Mouse (Mus musculus): ENCODE results near the gene Lrrc4c. TPM values are rescaled to one million over a fixed set of nuclear protein-coding genes. Genes with fewer than 3 reads are reported as not detected.

Gene Lrrc4c
- polyA plus RNA-seq, 1 experiment from 2014 or later: 0.19 TPM

- ATAC-seq (replicated peaks; ENCODE audit: insufficient number of reproducible peaks, low FRiP score, low TSS enrichment): no peak
- H3K27me3 ChIP-seq (ENCODE audit: control insufficient read depth, insufficient read depth, low read length): no peaks in the 10 kb centered on the region
- no peaks in the 10 kb centered on the region for H3K9me3 ChIP-seq (replicated peaks; ENCODE audit: control insufficient read depth, low read length)
- WGBS (ENCODE audit: insufficient replicate concordance): 53% methylated on average over 2 of the region's 2 CpGs
- H3K4me3 ChIP-seq (ENCODE audit: low read depth, low read length): no peak overlapping the region
- no peaks in the 10 kb centered on the region for H3K4me1 ChIP-seq (ENCODE audit: control insufficient read depth, insufficient read depth, low read length)
- no peak overlapping the region for H3K27ac ChIP-seq (ENCODE audit: low read depth, low read length)
- no peak overlapping the region for H3K4me2 ChIP-seq
- H3K9ac ChIP-seq (ENCODE audit: low read depth, low read length): no peak overlapping the region
- H3K36me3 ChIP-seq (ENCODE audit: control insufficient read depth, insufficient read depth, low read length): no peaks in the 10 kb centered on the region
Measured at GRCm38 (mm10) chr2:97299704-97300103, 981.7 kb downstream of the Lrrc4c start.

DNA sequence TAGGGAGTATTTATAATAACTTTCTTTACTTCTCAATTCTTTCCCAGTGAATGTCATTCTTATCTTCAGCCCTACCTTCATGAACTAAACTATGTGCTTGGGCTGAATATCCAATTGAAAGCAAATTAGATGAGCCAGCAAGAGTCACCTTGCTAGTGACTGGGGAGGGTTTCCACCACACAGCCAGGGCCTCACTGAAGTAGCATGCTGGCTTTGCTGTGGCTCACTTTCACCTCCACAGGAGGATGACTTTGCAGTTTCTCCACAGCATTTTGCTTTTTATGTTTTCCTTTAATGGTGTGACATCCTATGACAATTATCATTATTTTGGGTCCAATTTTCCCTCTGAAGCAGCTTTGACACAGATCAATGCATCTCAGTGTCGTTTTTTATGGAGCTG lies 1000.0 kb downstream of the Lrrc4c start:
- 71% methylated on average over 1 of the region's 1 CpGs for WGBS (ENCODE audit: insufficient replicate concordance)
- Histone ChIP-seq H3K36me3 (ENCODE audit: control insufficient read depth, insufficient read depth, low read length) (no peaks in the 10 kb centered on the region), H3K4me3 (ENCODE audit: low read depth, low read length) (no peak overlapping the region)

DNA sequence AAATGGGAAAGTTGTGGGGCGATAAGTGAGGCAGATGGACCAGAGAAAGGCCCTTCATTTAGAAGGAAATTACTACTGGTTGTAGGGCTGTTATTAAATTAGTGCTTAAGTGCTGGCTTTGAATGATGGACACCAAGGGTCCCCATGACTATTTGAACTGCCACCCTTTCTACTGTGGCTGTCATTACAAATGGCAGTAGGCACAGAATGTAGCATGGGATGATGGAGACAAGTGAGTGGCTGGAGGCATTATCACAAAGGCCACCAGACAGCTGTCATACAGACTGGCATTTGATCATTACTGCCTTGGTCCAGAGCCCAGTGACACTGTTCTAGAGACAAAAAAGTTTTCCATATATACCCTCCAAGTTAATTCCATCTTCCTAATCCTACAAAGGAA lies 1000.6 kb downstream of the Lrrc4c start:
- H3K4me3 ChIP-seq (ENCODE audit: low read depth, low read length): no peak overlapping the region
- no peak for ATAC-seq (replicated peaks; ENCODE audit: insufficient number of reproducible peaks, low FRiP score, low TSS enrichment)
- no peak overlapping the region for H3K9ac ChIP-seq (ENCODE audit: low read depth, low read length)
- no peaks in the 10 kb centered on the region for H3K9me3 ChIP-seq (replicated peaks; ENCODE audit: control insufficient read depth, low read length)
- H3K4me2 ChIP-seq: no peak overlapping the region
- H3K27me3 ChIP-seq (ENCODE audit: control insufficient read depth, insufficient read depth, low read length): no peaks in the 10 kb centered on the region
- no peaks in the 10 kb centered on the region for H3K4me1 ChIP-seq (ENCODE audit: control insufficient read depth, insufficient read depth, low read length)
- no peak overlapping the region for H3K27ac ChIP-seq (ENCODE audit: low read depth, low read length)
- H3K36me3 ChIP-seq (ENCODE audit: control insufficient read depth, insufficient read depth, low read length): no peaks in the 10 kb centered on the region
- WGBS (ENCODE audit: insufficient replicate concordance): 77% methylated on average over 1 of the region's 1 CpGs

More for the DNA sequence above, 1000.0 kb downstream of the Lrrc4c start:
- no peak for ATAC-seq (replicated peaks; ENCODE audit: insufficient number of reproducible peaks, low FRiP score, low TSS enrichment)
- Histone ChIP-seq H3K4me2 (no peak overlapping the region), H3K4me1 (ENCODE audit: control insufficient read depth, insufficient read depth, low read length) (no peaks in the 10 kb centered on the region), H3K9me3 (replicated peaks; ENCODE audit: control insufficient read depth, low read length) (no peaks in the 10 kb centered on the region), H3K9ac (ENCODE audit: low read depth, low read length) (no peak overlapping the region), H3K27me3 (ENCODE audit: control insufficient read depth, insufficient read depth, low read length) (no peaks in the 10 kb centered on the region), H3K27ac (ENCODE audit: low read depth, low read length) (no peak overlapping the region)

GRCm38 (mm10) chr2:97332084-97332682 lies 1014.2 kb downstream of the Lrrc4c start:
- no peak overlapping the region for H3K27ac ChIP-seq (ENCODE audit: low read depth, low read length)
- no peak for ATAC-seq (replicated peaks; ENCODE audit: insufficient number of reproducible peaks, low FRiP score, low TSS enrichment)
- WGBS (ENCODE audit: insufficient replicate concordance): 39% methylated on average over 1 of the region's 1 CpGs

DNA sequence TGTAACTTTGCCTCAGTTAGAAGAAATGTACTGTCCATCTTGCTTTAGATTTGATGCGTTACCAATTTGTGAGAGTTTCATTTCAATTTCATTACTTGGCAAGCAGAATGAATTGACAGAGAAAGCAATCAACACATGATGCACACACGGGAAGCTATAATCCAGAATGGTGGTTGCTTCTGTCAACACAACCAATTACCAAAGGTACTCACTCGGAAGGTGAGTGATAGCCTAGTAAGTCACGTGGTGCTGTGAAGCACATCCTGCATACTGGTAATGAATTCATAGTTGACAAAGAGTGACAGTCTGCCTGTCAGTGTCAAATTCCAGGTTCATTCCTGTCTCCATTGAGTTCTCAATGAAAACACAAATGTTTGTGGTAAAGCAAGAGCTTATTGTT lies 1021.7 kb downstream of the Lrrc4c start:
- Histone ChIP-seq H3K36me3 (ENCODE audit: control insufficient read depth, insufficient read depth, low read length) (no peaks in the 10 kb centered on the region), H3K4me1 (ENCODE audit: control insufficient read depth, insufficient read depth, low read length) (no peaks in the 10 kb centered on the region), H3K4me2 (no peak overlapping the region), H3K27ac (ENCODE audit: low read depth, low read length) (no peak overlapping the region), H3K9me3 (replicated peaks; ENCODE audit: control insufficient read depth, low read length) (no peaks in the 10 kb centered on the region), H3K4me3 (ENCODE audit: low read depth, low read length) (no peak overlapping the region), H3K27me3 (ENCODE audit: control insufficient read depth, insufficient read depth, low read length) (no peaks in the 10 kb centered on the region), H3K9ac (ENCODE audit: low read depth, low read length) (no peak overlapping the region)
- WGBS (ENCODE audit: insufficient replicate concordance): 77% methylated on average over 4 of the region's 4 CpGs
- no peak for ATAC-seq (replicated peaks; ENCODE audit: insufficient number of reproducible peaks, low FRiP score, low TSS enrichment)

More at GRCm38 (mm10) chr2:97332084-97332682, 1014.2 kb downstream of the Lrrc4c start:
- H3K9ac ChIP-seq (ENCODE audit: low read depth, low read length): no peak overlapping the region
- H3K4me3 ChIP-seq (ENCODE audit: low read depth, low read length): no peak overlapping the region
- no peaks in the 10 kb centered on the region for H3K9me3 ChIP-seq (replicated peaks; ENCODE audit: control insufficient read depth, low read length)
- no peaks in the 10 kb centered on the region for H3K4me1 ChIP-seq (ENCODE audit: control insufficient read depth, insufficient read depth, low read length)
- no peak overlapping the region for H3K4me2 ChIP-seq
- H3K27me3 ChIP-seq (ENCODE audit: control insufficient read depth, insufficient read depth, low read length): no peaks in the 10 kb centered on the region
- H3K36me3 ChIP-seq (ENCODE audit: control insufficient read depth, insufficient read depth, low read length): no peaks in the 10 kb centered on the region

DNA sequence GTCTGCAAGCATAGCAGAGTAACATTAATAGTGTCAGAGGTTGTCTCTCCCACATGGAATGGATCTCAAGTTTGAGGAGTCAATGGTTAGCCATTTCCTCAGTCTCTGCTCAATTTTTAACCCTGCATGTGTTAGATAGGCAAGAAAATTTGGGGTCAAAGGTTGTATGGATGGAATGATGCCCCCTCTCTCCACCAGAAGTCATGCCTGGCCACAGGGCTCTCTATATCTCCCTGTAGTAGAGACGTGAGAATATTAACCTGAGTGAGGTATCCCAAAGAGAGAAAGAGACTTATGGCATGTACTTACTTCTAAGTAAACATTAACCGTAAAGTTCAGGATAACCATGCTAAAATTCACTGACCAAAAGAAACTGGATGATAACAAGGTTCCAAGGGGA lies 1043.3 kb downstream of the Lrrc4c start:
- no peaks in the 10 kb centered on the region for H3K27me3 ChIP-seq (ENCODE audit: control insufficient read depth, insufficient read depth, low read length)
- no peak overlapping the region for H3K4me3 ChIP-seq (ENCODE audit: low read depth, low read length)
- no peaks in the 10 kb centered on the region for H3K4me1 ChIP-seq (ENCODE audit: control insufficient read depth, insufficient read depth, low read length)
- no peaks in the 10 kb centered on the region for H3K9me3 ChIP-seq (replicated peaks; ENCODE audit: control insufficient read depth, low read length)
- no peaks in the 10 kb centered on the region for H3K36me3 ChIP-seq (ENCODE audit: control insufficient read depth, insufficient read depth, low read length)
- ATAC-seq (replicated peaks; ENCODE audit: insufficient number of reproducible peaks, low FRiP score, low TSS enrichment): no peak
- H3K4me2 ChIP-seq: no peak overlapping the region
- 82% methylated on average over 2 of the region's 2 CpGs for WGBS (ENCODE audit: insufficient replicate concordance)
- H3K27ac ChIP-seq (ENCODE audit: low read depth, low read length): no peak overlapping the region
- no peak overlapping the region for H3K9ac ChIP-seq (ENCODE audit: low read depth, low read length)

DNA sequence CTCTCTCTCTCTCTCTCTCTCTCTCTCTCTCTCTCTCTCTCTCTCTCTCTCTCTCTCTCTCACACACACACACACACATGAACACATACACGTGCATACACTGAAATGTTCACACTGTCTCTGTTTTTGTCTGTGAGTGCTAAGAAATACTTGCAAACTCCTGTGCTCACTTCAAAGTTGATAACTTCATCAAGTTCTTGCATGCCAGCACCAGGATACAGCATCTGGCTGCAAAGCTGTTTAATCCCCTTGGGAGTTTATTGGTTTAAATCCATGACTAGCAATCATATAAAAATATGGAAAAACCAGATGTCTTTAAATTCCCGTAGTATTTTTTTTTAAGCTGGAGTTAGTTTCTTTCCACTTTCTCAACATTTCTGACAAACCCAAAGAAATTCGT lies 1052.0 kb downstream of the Lrrc4c start:
- H3K9me3 ChIP-seq (replicated peaks; ENCODE audit: control insufficient read depth, low read length): no peaks in the 10 kb centered on the region
- 75% methylated on average over 3 of the region's 3 CpGs for WGBS (ENCODE audit: insufficient replicate concordance)
- no peaks in the 10 kb centered on the region for H3K27me3 ChIP-seq (ENCODE audit: control insufficient read depth, insufficient read depth, low read length)
- no peak for ATAC-seq (replicated peaks; ENCODE audit: insufficient number of reproducible peaks, low FRiP score, low TSS enrichment)
- no peak overlapping the region for H3K4me3 ChIP-seq (ENCODE audit: low read depth, low read length)
- H3K9ac ChIP-seq (ENCODE audit: low read depth, low read length): no peak overlapping the region
- H3K36me3 ChIP-seq (ENCODE audit: control insufficient read depth, insufficient read depth, low read length): no peaks in the 10 kb centered on the region
- no peak overlapping the region for H3K4me2 ChIP-seq
- no peak overlapping the region for H3K27ac ChIP-seq (ENCODE audit: low read depth, low read length)
- no peaks in the 10 kb centered on the region for H3K4me1 ChIP-seq (ENCODE audit: control insufficient read depth, insufficient read depth, low read length)

DNA sequence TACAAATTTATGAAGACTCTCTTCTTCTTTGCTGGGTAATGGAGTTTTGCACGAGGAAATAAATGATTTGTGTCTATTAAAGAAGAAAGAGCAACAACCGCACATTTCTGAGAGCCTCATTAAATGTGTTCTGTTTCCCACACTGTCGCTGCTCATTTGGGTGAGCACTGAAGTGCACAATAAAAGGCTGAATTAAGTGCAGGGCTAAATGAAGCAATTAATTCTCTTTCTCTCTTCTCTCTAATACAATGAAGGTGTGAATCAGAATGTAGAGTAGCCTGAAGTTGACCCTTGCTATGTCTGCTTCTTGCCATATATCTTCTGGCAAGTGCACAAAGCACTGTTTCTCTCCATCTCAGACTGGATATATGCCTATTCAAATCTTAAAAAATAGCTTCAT lies 1073.5 kb downstream of the Lrrc4c start:
- ATAC-seq (replicated peaks; ENCODE audit: insufficient number of reproducible peaks, low FRiP score, low TSS enrichment): no peak
- no peak overlapping the region for H3K9ac ChIP-seq (ENCODE audit: low read depth, low read length)
- no peaks in the 10 kb centered on the region for H3K36me3 ChIP-seq (ENCODE audit: control insufficient read depth, insufficient read depth, low read length)
- H3K9me3 ChIP-seq (replicated peaks; ENCODE audit: control insufficient read depth, low read length): no peaks in the 10 kb centered on the region
- no peak overlapping the region for H3K27ac ChIP-seq (ENCODE audit: low read depth, low read length)
- H3K4me1 ChIP-seq (ENCODE audit: control insufficient read depth, insufficient read depth, low read length): no peaks in the 10 kb centered on the region
- WGBS (ENCODE audit: insufficient replicate concordance): 79% methylated on average over 3 of the region's 3 CpGs
- H3K4me2 ChIP-seq: no peak overlapping the region
- no peak overlapping the region for H3K4me3 ChIP-seq (ENCODE audit: low read depth, low read length)
- H3K27me3 ChIP-seq (ENCODE audit: control insufficient read depth, insufficient read depth, low read length): no peaks in the 10 kb centered on the region

DNA sequence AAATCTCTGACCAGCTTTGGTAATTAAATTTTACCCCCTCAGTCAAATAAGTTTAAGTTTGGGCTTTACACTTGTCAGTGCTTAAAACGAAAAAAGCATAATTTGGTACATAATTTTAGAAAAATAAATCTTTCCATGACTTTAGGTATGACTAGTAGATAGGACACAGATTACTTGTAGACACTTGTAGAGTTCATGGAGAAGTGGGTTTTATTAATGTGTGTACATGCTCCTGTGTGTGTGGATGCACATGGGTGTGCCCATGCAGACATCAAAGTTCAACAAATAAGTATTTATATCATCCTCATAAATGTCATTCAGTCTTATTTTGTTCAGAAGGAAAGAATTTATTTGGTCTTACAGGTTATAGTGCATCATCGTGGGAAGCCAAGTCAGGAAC lies 1073.9 kb downstream of the Lrrc4c start:
- Histone ChIP-seq H3K4me2 (no peak overlapping the region), H3K4me3 (ENCODE audit: low read depth, low read length) (no peak overlapping the region), H3K36me3 (ENCODE audit: control insufficient read depth, insufficient read depth, low read length) (no peaks in the 10 kb centered on the region), H3K27me3 (ENCODE audit: control insufficient read depth, insufficient read depth, low read length) (no peaks in the 10 kb centered on the region), H3K4me1 (ENCODE audit: control insufficient read depth, insufficient read depth, low read length) (no peaks in the 10 kb centered on the region), H3K9ac (ENCODE audit: low read depth, low read length) (no peak overlapping the region), H3K27ac (ENCODE audit: low read depth, low read length) (no peak overlapping the region), H3K9me3 (replicated peaks; ENCODE audit: control insufficient read depth, low read length) (no peaks in the 10 kb centered on the region)
- WGBS (ENCODE audit: insufficient replicate concordance): 78% methylated on average over 2 of the region's 2 CpGs
- ATAC-seq (replicated peaks; ENCODE audit: insufficient number of reproducible peaks, low FRiP score, low TSS enrichment): no peak

Measured in heart, embryonic 11.5 days (tissue).